ENCODE assay signal across 18 mouse cellular contexts in genomic region chr2:178143898-178144297, GRCm38 (mm10). TPM values are rescaled to one million over a fixed set of nuclear protein-coding genes. Genes with fewer than 3 reads are reported as not detected.
DNase-seq lines count a peak whose midpoint lies in the region; ATAC-seq and TF ChIP-seq lines count a peak whose summit lies in the region.
"Had no signal": no experiment of that assay in that cellular context is flagged by ENCODE, and none has a peak within 500 bp of the region (broad histone marks: within the 10 kb centered on the region; RNA-seq: fewer than 3 reads in every experiment).

No protein-coding gene starts in this region.

- H3K27me3 ChIP-seq in forebrain, embryonic 12.5 days: peaks cover 13% of the 10 kb centered on the region; the same call in 1 of the 2 replicates
- H3K27me3 ChIP-seq in forebrain, embryonic 11.5 days (ENCODE audit: control insufficient read depth, insufficient read depth, low read length): no peaks in the 10 kb centered on the region; the same call in 1 of the 2 replicates
- H3K27me3 ChIP-seq in hindbrain, embryonic 15.5 days: no peaks in the 10 kb centered on the region
- H3K27me3 ChIP-seq in midbrain, embryonic 16.5 days (ENCODE audit: control insufficient read depth, insufficient read depth, low read depth, low read length): no peaks in the 10 kb centered on the region

- H3K36me3 ChIP-seq in forebrain, embryonic 12.5 days (replicated peaks): no peaks in the 10 kb centered on the region
- no peaks in the 10 kb centered on the region for H3K36me3 ChIP-seq in forebrain, embryonic 11.5 days (ENCODE audit: control insufficient read depth, insufficient read depth, low read length)
- no peaks in the 10 kb centered on the region for H3K36me3 ChIP-seq in hindbrain, embryonic 15.5 days
- H3K36me3 ChIP-seq in midbrain, embryonic 16.5 days (ENCODE audit: control insufficient read depth, insufficient read depth, low read length): no peaks in the 10 kb centered on the region
- H3K36me3 ChIP-seq: heart, embryonic 10.5 days; limb, embryonic 13.5 days had no signal

- DNase-seq in forebrain, embryonic 11.5 days (ENCODE audit: low spot score): no peak
- DNase-seq in testis, postnatal 10 days (ENCODE audit: low spot score): no peak
- DNase-seq in urinary bladder, postnatal 14 days (ENCODE audit: low spot score): no peak
- DNase-seq in thymus, postnatal 10 days (ENCODE audit: low spot score in 2 of 2): no peak
- DNase-seq: cerebellum, postnatal 25 days; gastrocnemius, postnatal 25 days; heart, postnatal 10 days; kidney, postnatal 4 days; right cerebral cortex, postnatal 4 days had no signal

- H3K9ac ChIP-seq in forebrain, embryonic 12.5 days: no peak overlapping the region
- no peak overlapping the region for H3K9ac ChIP-seq in forebrain, embryonic 11.5 days (ENCODE audit: low read length)
- H3K9ac ChIP-seq in hindbrain, embryonic 15.5 days: peak overlapping the region; percentile 25; the same call in 1 of the 2 replicates
- H3K9ac ChIP-seq in midbrain, embryonic 16.5 days (ENCODE audit: low read depth, low read length): peak overlapping the region; percentile 98
- H3K9ac ChIP-seq: limb, embryonic 13.5 days; liver, embryonic 14.5 days had no signal

- no peaks in the 10 kb centered on the region for H3K9me3 ChIP-seq in forebrain, embryonic 12.5 days
- H3K9me3 ChIP-seq in forebrain, embryonic 11.5 days (ENCODE audit: control insufficient read depth, low read length): no peaks in the 10 kb centered on the region
- H3K9me3 ChIP-seq in hindbrain, embryonic 15.5 days: no peaks in the 10 kb centered on the region
- H3K9me3 ChIP-seq in midbrain, embryonic 16.5 days (replicated peaks; ENCODE audit: control insufficient read depth, low read length, poor library complexity, severe bottlenecking): no peaks in the 10 kb centered on the region
- H3K9me3 ChIP-seq: heart, embryonic 10.5 days; limb, embryonic 13.5 days had no signal

- H3K4me3 ChIP-seq in forebrain, embryonic 12.5 days (replicated peaks): peak overlapping the region; percentile 63
- no peak overlapping the region for H3K4me3 ChIP-seq in forebrain, embryonic 11.5 days (ENCODE audit: low read depth, low read length)
- H3K4me3 ChIP-seq in cortical plate, adult 2 months (ENCODE audit: insufficient read depth, low read length): peak overlapping the region; percentile 72
- H3K4me3 ChIP-seq in hindbrain, embryonic 15.5 days: peak overlapping the region; percentile 59
- H3K4me3 ChIP-seq in midbrain, embryonic 16.5 days (ENCODE audit: low read depth, low read length): peak overlapping the region; percentile 81
- H3K4me3 ChIP-seq: heart, embryonic 10.5 days; limb, embryonic 13.5 days; myocyte had no signal

- ATAC-seq in forebrain, embryonic 12.5 days (ENCODE audit: low FRiP score): no peak
- no peak for ATAC-seq in forebrain, embryonic 11.5 days (replicated peaks; ENCODE audit: low FRiP score)
- ATAC-seq in hindbrain, embryonic 15.5 days (ENCODE audit: low FRiP score, low read depth): no peak
- ATAC-seq in midbrain, embryonic 16.5 days: no peak
- ATAC-seq: lung, postnatal 0 days had no signal

- H3K27ac ChIP-seq in forebrain, embryonic 12.5 days: 0 out of 2 replicates have a peak overlapping the region, but pooled peaks have one; percentile 42
- no peak overlapping the region for H3K27ac ChIP-seq in forebrain, embryonic 11.5 days (ENCODE audit: low read depth, low read length)
- no peak overlapping the region for H3K27ac ChIP-seq in cortical plate, adult 2 months (ENCODE audit: insufficient read depth, low read length)
- H3K27ac ChIP-seq in hindbrain, embryonic 15.5 days (replicated peaks): peak overlapping the region; percentile 89; the same call in 1 of the 2 replicates
- H3K27ac ChIP-seq in midbrain, embryonic 16.5 days (ENCODE audit: low read length): peak overlapping the region; percentile 92
- H3K27ac ChIP-seq: heart, embryonic 10.5 days; limb, embryonic 13.5 days; liver, embryonic 14.5 days had no signal

- 0 out of 2 replicates have a peak, but pooled peaks have one; percentile 27 for TF ChIP-seq CTCF in cortical plate, adult 2 months (IDR thresholded peaks at IDR 0.05; ENCODE audit: extremely low read depth, insufficient read depth, low read length)

- H3K4me2 ChIP-seq in forebrain, embryonic 12.5 days: peak overlapping the region; percentile 96
- H3K4me2 ChIP-seq in forebrain, embryonic 11.5 days (ENCODE audit: low read depth, low read length, severe bottlenecking): no peak overlapping the region
- H3K4me2 ChIP-seq in hindbrain, embryonic 15.5 days: peak overlapping the region; percentile 81
- H3K4me2 ChIP-seq in midbrain, embryonic 16.5 days (ENCODE audit: low read length): peak overlapping the region; percentile 86
- H3K4me2 ChIP-seq: limb, embryonic 13.5 days had no signal

- WGBS in forebrain, embryonic 12.5 days: 83% methylated on average over 1 of the region's 1 CpGs
- WGBS in forebrain, embryonic 11.5 days: 79% methylated on average over 1 of the region's 1 CpGs
- 44% methylated on average over 1 of the region's 1 CpGs for WGBS in hindbrain, embryonic 15.5 days
- WGBS in midbrain, embryonic 16.5 days: 61% methylated on average over 1 of the region's 1 CpGs

- H3K4me1 ChIP-seq in forebrain, embryonic 12.5 days: peaks cover 21% of the 10 kb centered on the region
- peaks cover 9% of the 10 kb centered on the region; the same call in 1 of the 2 replicates for H3K4me1 ChIP-seq in forebrain, embryonic 11.5 days (replicated peaks; ENCODE audit: control insufficient read depth, insufficient read depth, low read length)
- peaks cover 12% of the 10 kb centered on the region; the same call in 1 of the 2 replicates for H3K4me1 ChIP-seq in cortical plate, adult 2 months (ENCODE audit: control insufficient read depth, insufficient read depth, low read length)
- peaks cover 24% of the 10 kb centered on the region for H3K4me1 ChIP-seq in hindbrain, embryonic 15.5 days (replicated peaks)
- H3K4me1 ChIP-seq in midbrain, embryonic 16.5 days (ENCODE audit: control insufficient read depth, insufficient read depth, low read length): peaks cover 26% of the 10 kb centered on the region

- no peak for TF ChIP-seq POLR2A in cortical plate, adult 2 months (IDR thresholded peaks at IDR 0.05; ENCODE audit: extremely low read depth, insufficient read depth, low read length)

RNA-seq across cellular contexts. Expression of gene Phactr3, which starts 25.1 kb away (rescaled TPM):
- polyA plus RNA-seq in forebrain, embryonic 12.5 days (2016; fragmentation: Nextera tagmentation; extraction: Ambion mirVana): 17.1 and 17.2 TPM in 2 replicates
- 11.3 and 13.5 TPM in 2 replicates for polyA plus RNA-seq in forebrain, embryonic 11.5 days (2014; fragmentation: Nextera tagmentation; extraction: Ambion mirVana)
- polyA plus RNA-seq in cortical plate, adult 2 months (2012; rRNA removed): 135 and 136 TPM in 2 replicates
- 53.7 and 54.8 TPM in 2 replicates for polyA plus RNA-seq in hindbrain, embryonic 15.5 days (2015; fragmentation: Nextera tagmentation; extraction: Ambion mirVana)
- 83.1 and 86.1 TPM in 2 replicates for polyA plus RNA-seq in midbrain, embryonic 16.5 days (2015; fragmentation: Nextera tagmentation; extraction: Ambion mirVana)
- polyA plus RNA-seq: myocyte had no signal

Comparison
In these comparisons a context has a peak if more than half of its experiments do, and no peak if none do; other contexts are left out.
1. H3K27ac ChIP-seq: peak in forebrain, embryonic 12.5 days (single experiment), hindbrain, embryonic 15.5 days (single experiment) and midbrain, embryonic 16.5 days (single experiment); none in forebrain, embryonic 11.5 days (single experiment) and cortical plate, adult 2 months (single experiment).
2. H3K9ac ChIP-seq: peak in hindbrain, embryonic 15.5 days (single experiment) and midbrain, embryonic 16.5 days (single experiment); none in forebrain, embryonic 12.5 days (single experiment) and forebrain, embryonic 11.5 days (single experiment).